Mouse (Mus musculus): Measurements from ENCODE around the gene Padi6. TPM values are rescaled to one million over a fixed set of nuclear protein-coding genes. Genes with fewer than 3 reads are reported as not detected.

The Padi6 gene
- polyA plus RNA-seq, 1 experiment from 2014 or later = not detected

DNA sequence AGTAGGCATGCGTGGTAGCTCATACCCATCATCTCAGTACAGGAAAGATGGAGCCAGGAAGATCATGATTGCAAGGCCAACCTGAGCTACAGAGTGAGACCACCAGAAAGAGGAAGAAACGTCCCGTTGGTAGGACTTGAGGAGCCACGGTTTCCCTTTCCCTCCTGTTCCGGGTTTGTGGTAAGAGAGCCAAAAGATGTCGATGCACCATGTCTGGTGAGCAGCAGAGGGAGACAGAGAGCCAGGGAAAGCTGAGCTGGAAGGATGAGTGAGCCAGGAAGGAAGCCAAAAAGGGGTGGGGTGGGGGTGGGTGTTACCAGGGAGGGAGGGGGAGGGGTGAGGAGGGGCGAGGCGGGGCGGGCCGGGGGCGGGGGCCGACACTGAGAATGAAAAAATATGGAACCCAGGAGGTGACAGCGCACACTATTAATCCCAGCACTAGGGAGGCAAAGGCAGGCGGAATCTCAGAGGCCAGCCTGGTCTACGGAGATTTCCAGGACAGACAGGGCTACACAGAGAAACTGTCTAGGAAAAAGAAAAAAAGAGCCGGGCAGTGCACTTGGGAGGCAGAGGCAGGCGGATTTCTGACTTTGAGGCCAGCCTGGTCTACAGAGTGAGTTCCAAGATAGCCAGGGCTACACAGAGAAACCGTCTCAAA, 62.6 kb downstream of the Padi6 start:
- Histone ChIP-seq H3K27me3 (replicated peaks; ENCODE audit: control insufficient read depth, insufficient read depth, low read length) (no peaks in the 10 kb centered on the region), H3K4me2 (replicated peaks; ENCODE audit: low read depth) (peak overlapping the region; percentile 37), H3K36me3 (ENCODE audit: control insufficient read depth, insufficient read depth) (no peaks in the 10 kb centered on the region), H3K4me1 (replicated peaks; ENCODE audit: control insufficient read depth, insufficient read depth, low read length) (no peaks in the 10 kb centered on the region), H3K9me3 (ENCODE audit: control insufficient read depth) (no peaks in the 10 kb centered on the region), H3K4me3 (ENCODE audit: low read depth, low read length) (no peak overlapping the region), H3K27ac (ENCODE audit: low read depth, low read length) (no peak overlapping the region), H3K9ac (ENCODE audit: low read depth, low read length) (peak overlapping the region; percentile 37; the same call in 1 of the 2 replicates)
- TF ChIP-seq CTCF (IDR thresholded peaks at IDR 0.05; ENCODE audit: low read depth) = peak; percentile 90
- WGBS = 19% methylated on average over 17 of the region's 18 CpGs
- no peak for ATAC-seq

DNA sequence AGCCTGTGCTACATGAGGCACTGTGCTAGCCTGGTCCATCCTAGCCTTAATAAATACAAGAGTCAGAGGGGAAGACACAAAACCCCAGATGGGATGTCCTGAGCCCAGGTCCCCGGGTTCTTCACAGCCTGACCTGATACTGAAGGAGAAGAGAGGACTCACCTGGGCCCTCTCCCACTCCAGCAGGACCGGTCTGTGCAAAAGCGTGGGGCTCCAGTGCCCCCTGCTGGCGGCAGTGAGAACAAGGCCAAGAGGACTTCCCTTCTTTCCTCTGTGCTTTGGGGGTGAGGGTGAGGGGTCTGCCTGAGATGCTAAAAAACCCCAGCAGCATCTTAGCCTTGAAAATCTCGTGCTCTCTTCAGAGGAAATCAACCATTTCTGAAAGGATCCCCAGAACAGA, 63.4 kb downstream of the Padi6 start:
- H3K4me1 ChIP-seq (replicated peaks; ENCODE audit: control insufficient read depth, insufficient read depth, low read length) = no peaks in the 10 kb centered on the region
- 14% methylated on average over 5 of the region's 5 CpGs for WGBS
- no peaks in the 10 kb centered on the region for H3K36me3 ChIP-seq (ENCODE audit: control insufficient read depth, insufficient read depth)
- no peaks in the 10 kb centered on the region for H3K9me3 ChIP-seq (ENCODE audit: control insufficient read depth)
- no peak for ATAC-seq
- no peak overlapping the region for H3K4me3 ChIP-seq (ENCODE audit: low read depth, low read length)
- peak; percentile 88 for TF ChIP-seq CTCF (IDR thresholded peaks at IDR 0.05; ENCODE audit: low read depth)
- no peaks in the 10 kb centered on the region for H3K27me3 ChIP-seq (replicated peaks; ENCODE audit: control insufficient read depth, insufficient read depth, low read length)
- no peak overlapping the region for H3K27ac ChIP-seq (ENCODE audit: low read depth, low read length)
- H3K4me2 ChIP-seq (replicated peaks; ENCODE audit: low read depth) = no peak overlapping the region
- no peak overlapping the region for H3K9ac ChIP-seq (ENCODE audit: low read depth, low read length)

Small RNA genes lying within 50 kb of the gene (microRNA-seq; reads per million reads assigned to microRNA genes)
- not detected for gene Gm23045
- gene Gm25951 = not detected

Other genes with a start within 250 kb of the Padi6 start
- 3.9 and 5.4 TPM in 2 replicates for gene Arhgef10l, start 76.6 kb downstream of the Padi6 start, polyA plus RNA-seq (2015; fragmentation: Nextera tagmentation; extraction: Ambion mirVana)
- 14.6 and 15.6 TPM in 2 replicates for gene Rcc2, start 42.1 kb downstream of the Padi6 start, polyA plus RNA-seq (2015; fragmentation: Nextera tagmentation; extraction: Ambion mirVana)
- gene Padi4, start 31.6 kb upstream of the Padi6 start, polyA plus RNA-seq (2015; fragmentation: Nextera tagmentation; extraction: Ambion mirVana) = 5.4 and 5.5 TPM in 2 replicates
- 0.83 and 0.85 TPM in 2 replicates for gene Padi3, start 68.0 kb upstream of the Padi6 start, polyA plus RNA-seq (2015; fragmentation: Nextera tagmentation; extraction: Ambion mirVana)
- gene Padi1, start 103.1 kb upstream of the Padi6 start, polyA plus RNA-seq (2015; fragmentation: Nextera tagmentation; extraction: Ambion mirVana) = 0.37 and 0.47 TPM in 2 replicates
- gene Padi2, start 163.7 kb upstream of the Padi6 start, polyA plus RNA-seq (2015; fragmentation: Nextera tagmentation; extraction: Ambion mirVana) = 1.1 and 1.2 TPM in 2 replicates
- gene Sdhb, start 218.6 kb upstream of the Padi6 start, polyA plus RNA-seq (2015; fragmentation: Nextera tagmentation; extraction: Ambion mirVana) = 588 and 627 TPM in 2 replicates
- 10.9 and 11.7 TPM in 2 replicates for gene Atp13a2, start 244.2 kb upstream of the Padi6 start, polyA plus RNA-seq (2015; fragmentation: Nextera tagmentation; extraction: Ambion mirVana)

All from intestine, postnatal 0 days (tissue).